Mouse (Mus musculus): ENCODE results near the gene Rab43.
A peak's percentile ranks its signal among the peaks of the same experiment; 100 is the strongest.

Rab43 gene

GRCm38 (mm10) chr6:87808521-87808920 is 3.4 kb downstream of the Rab43 start:
- DNase-seq: no peak

GRCm38 (mm10) chr6:87807735-87808440 is 4.1 kb downstream of the Rab43 start:
- DNase-seq: no peak

- DNase-seq: no peak
Measured at GRCm38 (mm10) chr6:87806857-87807256, 5.1 kb downstream of the Rab43 start.

GRCm38 (mm10) chr6:87806028-87806427 is 5.9 kb downstream of the Rab43 start:
- no peak for DNase-seq

- no peak for DNase-seq
Measured at GRCm38 (mm10) chr6:87805448-87805847, 6.5 kb downstream of the Rab43 start.

- DNase-seq: no peak
Measured at GRCm38 (mm10) chr6:87804886-87805285, 7.1 kb downstream of the Rab43 start.

GRCm38 (mm10) chr6:87804036-87804435 is 7.9 kb downstream of the Rab43 start:
- DNase-seq: no peak

GRCm38 (mm10) chr6:87802462-87802861 is 9.5 kb downstream of the Rab43 start:
- no peak for DNase-seq

- no peak for DNase-seq
Measured at GRCm38 (mm10) chr6:87799576-87799975, 12.4 kb downstream of the Rab43 start.

GRCm38 (mm10) chr6:87797321-87797720 is 14.6 kb downstream of the Rab43 start:
- no peak for DNase-seq

GRCm38 (mm10) chr6:87796251-87796880 is 15.6 kb downstream of the Rab43 start:
- DNase-seq: no peak

- peak; percentile 59 for DNase-seq
Measured at GRCm38 (mm10) chr6:87795385-87796150, 16.4 kb downstream of the Rab43 start.

- DNase-seq: peak; percentile 79
Measured at GRCm38 (mm10) chr6:87793821-87794510, 18.0 kb downstream of the Rab43 start.

- no peak for DNase-seq
Measured at GRCm38 (mm10) chr6:87791826-87792225, 20.1 kb downstream of the Rab43 start.

GRCm38 (mm10) chr6:87790779-87791480 is 21.0 kb downstream of the Rab43 start:
- no peak for DNase-seq

- no peak for DNase-seq
Measured at GRCm38 (mm10) chr6:87789791-87790190, 22.2 kb downstream of the Rab43 start.

GRCm38 (mm10) chr6:87788896-87789587 is 22.9 kb downstream of the Rab43 start:
- DNase-seq: no peak

- DNase-seq: no peak
Measured at GRCm38 (mm10) chr6:87788266-87788895, 23.6 kb downstream of the Rab43 start.

- no peak for DNase-seq
Measured at GRCm38 (mm10) chr6:87787108-87787890, 24.7 kb downstream of the Rab43 start.

- no peak for DNase-seq
Measured at GRCm38 (mm10) chr6:87786621-87787020, 25.3 kb downstream of the Rab43 start.

- DNase-seq: no peak
Measured at GRCm38 (mm10) chr6:87784033-87784432, 27.9 kb downstream of the Rab43 start.
